Mouse (Mus musculus) Patski (cell line): ENCODE data around the gene Mtus2. TPM values are rescaled to one million over a fixed set of nuclear protein-coding genes. Genes with fewer than 3 reads are reported as not detected.

Experiments
- ATAC-seq: fragments of 100-300 bp; one replicate; pipeline ENCODE4 v1.8.0; 2021
- CTCF ChIA-PET: fragments of 350-600 bp; sonication (Branson Sonifier 250); formaldehyde crosslinking; loops from one replicate; lab custom pipeline; 2022; ENCODE audit warnings: inconsistent platforms; lab: Charles Lee
- POLR2A ChIA-PET: fragments of 350-600 bp; sonication (Branson Sonifier 250); formaldehyde crosslinking; loops from one replicate; lab custom pipeline; 2022; ENCODE audit warnings: antibody characterized with exemption, inconsistent platforms; lab: Charles Lee
- DNase-seq: peaks from one replicate; pipeline ENCODE4 v3.0.0-alpha.2; 2011; ENCODE audit warnings: low read depth, low spot score
- H3K27me3 ChIP-seq: fragments of 371-371 bp; one replicate; pipeline ENCODE4 v1.5.1; 2021
- CTCF ChIP-seq: fragments of 100-300 bp; IDR thresholded peaks from one replicate; pipeline ENCODE4 v1.5.1; 2021
- in situ Hi-C: fragments of 300-500 bp; cut with MboI; formaldehyde crosslinking; loops from 3 replicates; pipeline ENCODE4 v1.11.1; 2018; ENCODE audit warnings: low pct_unique_long_range_greater_than_20kb, mixed read lengths
- polyA plus RNA-seq: library from polyadenylated mRNA; unstranded; gene quantifications from one replicate; pipeline ENCODE4 v1.2.3, GENCODE M21; 2021

The Mtus2 gene
- polyA plus RNA-seq, 1 experiment from 2014 or later = 1.3 TPM

- DNase-seq = no peak
- H3K27me3 ChIP-seq = peaks cover 4% of the 10 kb centered on the region
- ChIA-PET CTCF (no interaction called here), POLR2A (no interaction called here)
- no peak for ATAC-seq
- in situ Hi-C loops = no loop called here
- TF ChIP-seq CTCF = peak; percentile 53
These were observed 150.2 kb downstream of the Mtus2 start for GRCm38 (mm10) chr5:148107324-148107723.

GRCm38 (mm10) chr5:148107890-148108289, 150.8 kb downstream of the Mtus2 start:
- TF ChIP-seq CTCF = no peak
- in situ Hi-C loops = no loop called here
- H3K27me3 ChIP-seq = peaks cover 4% of the 10 kb centered on the region
- no peak for ATAC-seq
- CTCF ChIA-PET = no interaction called here
- DNase-seq = no peak
- POLR2A ChIA-PET = no interaction called here

DNA sequence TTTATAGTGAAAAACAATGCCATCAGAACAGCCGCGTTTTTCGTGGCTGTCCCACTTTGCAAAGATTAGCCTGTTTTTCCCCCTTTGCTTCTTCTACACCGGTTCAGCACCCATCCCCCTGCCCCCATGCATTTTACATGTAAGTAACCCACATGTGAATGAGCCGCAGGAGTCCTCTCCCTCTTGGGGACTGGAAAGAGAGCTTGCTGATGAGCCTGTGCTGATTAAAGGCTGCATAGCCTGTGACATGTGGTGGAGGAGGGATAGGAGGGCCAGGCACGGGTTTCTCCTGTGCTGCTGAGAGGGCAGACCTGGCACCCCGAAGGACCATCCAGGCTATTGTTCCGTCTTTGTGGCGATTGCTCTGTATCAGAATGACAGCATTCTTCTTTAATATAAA, 151.2 kb downstream of the Mtus2 start:
- CTCF ChIA-PET = no interaction called here

DNA sequence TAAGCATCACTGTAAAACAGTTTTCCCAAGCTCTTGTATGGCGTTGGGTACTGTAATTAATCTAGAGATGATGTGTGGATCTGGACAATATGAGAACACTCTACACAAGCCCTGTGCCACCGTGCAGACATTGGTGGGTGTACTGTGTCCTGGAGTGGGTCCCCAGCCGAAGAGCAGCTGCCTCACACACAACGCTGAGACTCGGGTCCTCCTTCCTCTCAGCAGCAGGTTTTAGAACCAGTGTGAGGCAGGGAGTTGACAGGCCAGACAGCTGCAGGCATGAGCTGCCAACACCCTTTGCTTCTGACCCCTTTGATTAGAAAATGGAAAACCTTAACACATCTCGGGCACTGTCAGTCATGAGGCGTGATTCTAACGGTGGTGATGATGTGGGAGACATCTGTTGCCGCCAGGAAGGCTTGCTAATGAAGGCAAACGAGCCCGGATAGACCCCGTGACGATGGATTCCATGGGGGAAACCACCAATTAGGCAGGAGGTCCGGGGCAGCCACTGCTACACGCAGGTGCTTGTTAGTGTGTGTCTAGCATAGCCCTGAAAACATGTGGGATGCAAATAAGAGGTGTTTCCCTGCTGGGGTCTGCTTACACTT, 158.2 kb downstream of the Mtus2 start:
- ATAC-seq (no peak), DNase-seq (no peak)
- no peak for TF ChIP-seq CTCF
- CTCF ChIA-PET = no interaction called here
- in situ Hi-C loops = no loop called here
- POLR2A ChIA-PET = no interaction called here
- H3K27me3 ChIP-seq = peaks cover 7% of the 10 kb centered on the region

More for the DNA sequence above, 151.2 kb downstream of the Mtus2 start:
- POLR2A ChIA-PET = no interaction called here
- in situ Hi-C loops = no loop called here
- ATAC-seq (no peak), DNase-seq (no peak)
- H3K27me3 ChIP-seq = peaks cover 4% of the 10 kb centered on the region
- no peak for TF ChIP-seq CTCF

DNA sequence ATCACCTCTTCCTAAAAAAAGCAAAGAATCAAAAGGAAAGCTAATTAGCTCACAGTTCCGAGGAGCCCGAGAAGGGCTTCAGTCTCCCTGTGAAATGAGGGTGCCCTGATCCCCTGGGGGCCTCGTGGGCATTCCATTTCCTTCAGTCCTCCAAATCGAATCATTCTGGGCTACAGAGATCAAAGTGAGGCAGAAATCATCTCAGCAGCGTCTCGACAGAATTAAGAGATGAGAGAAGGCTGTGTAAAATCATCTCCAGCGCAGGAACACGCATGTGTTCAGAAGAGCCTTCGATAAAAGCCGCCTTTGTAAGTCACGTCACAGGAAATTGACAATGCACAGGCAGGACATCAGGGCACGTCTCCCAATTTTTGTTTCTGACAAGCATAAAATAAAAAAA, 167.2 kb downstream of the Mtus2 start:
- ChIA-PET POLR2A (interaction anchor here (0.6 kb wide), 1 partner anchor 87 kb away, joined by 3 read pairs; no protein-coding TSS in a partner anchor), CTCF (no interaction called here)
- in situ Hi-C loops = no loop called here

DNA sequence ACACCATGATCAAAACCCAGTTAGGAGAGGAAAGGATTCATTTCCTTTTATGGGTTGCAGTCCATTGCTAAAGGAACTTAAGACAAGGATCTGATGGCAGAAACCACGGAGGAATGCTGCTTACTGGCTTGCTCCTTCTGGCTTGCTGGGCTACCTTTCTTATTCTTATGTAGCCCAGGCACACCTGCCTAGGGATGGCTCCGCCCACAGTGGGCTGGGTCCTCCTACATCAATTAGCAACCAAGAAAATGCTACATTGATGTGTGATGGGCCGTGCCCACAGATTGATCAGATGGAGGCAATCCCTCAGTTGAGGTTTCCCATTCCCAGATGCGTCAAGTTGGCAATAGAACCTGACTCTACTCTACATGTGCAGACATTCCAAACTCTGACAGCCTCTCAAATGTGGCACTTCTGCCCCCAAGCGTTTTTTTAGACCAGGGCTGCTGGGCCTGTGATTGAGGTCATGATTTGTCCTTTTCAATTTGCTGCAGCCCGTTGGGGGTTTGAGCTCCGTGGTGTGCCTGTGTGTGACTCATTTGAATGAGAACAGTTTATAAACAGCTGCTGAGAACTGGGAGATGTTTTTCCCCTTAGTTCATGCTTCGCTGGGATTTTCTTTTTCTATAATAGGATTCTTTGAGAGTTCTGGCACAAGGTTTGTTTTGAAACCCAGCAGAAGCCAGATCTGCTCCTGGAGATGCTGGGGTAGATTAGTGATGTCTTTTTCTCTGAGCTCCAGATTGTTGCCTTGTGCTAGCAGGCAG, 173.8 kb downstream of the Mtus2 start:
- ChIA-PET CTCF (interaction anchor here (1.1 kb wide), 1 partner anchor 9 kb away, joined by 3 read pairs; no protein-coding TSS in a partner anchor), POLR2A (no interaction called here)
- H3K27me3 ChIP-seq = no peaks in the 10 kb centered on the region
- peak; percentile 65 for DNase-seq
- ATAC-seq = peak; percentile 60
- TF ChIP-seq CTCF = peak; percentile 52
- in situ Hi-C loops = no loop called here

More for the DNA sequence above, 167.2 kb downstream of the Mtus2 start:
- no peak for ATAC-seq
- peaks cover 7% of the 10 kb centered on the region for H3K27me3 ChIP-seq
- DNase-seq = no peak
- TF ChIP-seq CTCF = no peak

- TF ChIP-seq CTCF = no peak
- CTCF ChIA-PET = interaction anchor here (1.1 kb wide), 1 partner anchor 10 kb away, joined by 3 read pairs; no protein-coding TSS in a partner anchor
- ATAC-seq = no peak
- in situ Hi-C loops = no loop called here
- H3K27me3 ChIP-seq = no peaks in the 10 kb centered on the region
- DNase-seq = no peak
- POLR2A ChIA-PET = no interaction called here
These were observed 174.5 kb downstream of the Mtus2 start for GRCm38 (mm10) chr5:148131458-148132131.

- ChIA-PET POLR2A (interaction anchor here (0.6 to 1.1 kb wide), 2 partner anchors 48 to 55 kb away, joined by 4 read pairs; no protein-coding TSS in a partner anchor), CTCF (interaction anchor here (1.2 to 1.8 kb wide), 2 partner anchors 20 to 52 kb away, joined by 3 to 5 read pairs; no protein-coding TSS in a partner anchor)
- no peak for ATAC-seq
- TF ChIP-seq CTCF = no peak
- no peaks in the 10 kb centered on the region for H3K27me3 ChIP-seq
- in situ Hi-C loops = no loop called here
- DNase-seq = no peak
These were observed 176.4 kb downstream of the Mtus2 start for GRCm38 (mm10) chr5:148133448-148134060.

- in situ Hi-C loops = no loop called here
- no peak for ATAC-seq
- H3K27me3 ChIP-seq = peaks cover 10% of the 10 kb centered on the region
- ChIA-PET CTCF (no interaction called here), POLR2A (no interaction called here)
- peak; percentile 39 for TF ChIP-seq CTCF
- no peak for DNase-seq
These were observed 184.5 kb downstream of the Mtus2 start for GRCm38 (mm10) chr5:148141662-148142061.

- TF ChIP-seq CTCF = no peak
- in situ Hi-C loops = no loop called here
- ChIA-PET CTCF (interaction anchor here (1.5 kb wide), 1 partner anchor 9 kb away, joined by 3 read pairs; no protein-coding TSS in a partner anchor), POLR2A (no interaction called here)
- peaks cover 10% of the 10 kb centered on the region for H3K27me3 ChIP-seq
- DNase-seq (no peak), ATAC-seq (no peak)
These were observed 189.2 kb downstream of the Mtus2 start for GRCm38 (mm10) chr5:148146200-148146823.
